Mouse (Mus musculus): ENCODE measurements around the gene Zyg11b. TPM values are rescaled to one million over a fixed set of nuclear protein-coding genes. Genes with fewer than 3 reads are reported as not detected.
A peak's percentile ranks its signal among the peaks of the same experiment; 100 is the strongest.

The Zyg11b gene
- polyA plus RNA-seq (2014; fragmentation: Nextera tagmentation; extraction: Ambion mirVana), result 24.2 and 31.1 TPM in 2 replicates

- peak within 1 kb of the TSS; percentile 95 for H3K9ac ChIP-seq (ENCODE audit: low read length)
- H3K4me2 ChIP-seq (ENCODE audit: low read length), result peak within 1 kb of the TSS; percentile 53
- WGBS, result 1% methylated on average over 37 of the region's 58 CpGs
- no peaks in the 10 kb centered on the region for H3K27me3 ChIP-seq (replicated peaks; ENCODE audit: control insufficient read depth, insufficient read depth, low read length)
- peak within 1 kb of the TSS; percentile 85 for H3K27ac ChIP-seq (ENCODE audit: low read depth, low read length)
- H3K4me1 ChIP-seq (ENCODE audit: control insufficient read depth, insufficient read depth, low read length), result peaks cover 12% of the 10 kb centered on the region
- H3K4me3 ChIP-seq (ENCODE audit: low read depth, low read length), result peak within 1 kb of the TSS; percentile 91
- peak; percentile 97 for ATAC-seq
- 0 out of 2 replicates have a peak, but pooled peaks cover 4% of the 10 kb centered on the region for H3K9me3 ChIP-seq (replicated peaks; ENCODE audit: control insufficient read depth, low read length)
- peak; percentile 96 for DNase-seq (ENCODE audit: low spot score)
- no peaks in the 10 kb centered on the region for H3K36me3 ChIP-seq (ENCODE audit: control insufficient read depth, insufficient read depth, low read length)
Observed at GRCm38 (mm10) chr4:108300670-108301373, at the start of gene Zyg11b. Gene Zyg11b (minus strand): TSS chr4:108301096.

GRCm38 (mm10) chr4:108349836-108350547, 49.1 kb upstream of the Zyg11b start:
- H3K9ac ChIP-seq (ENCODE audit: low read length), result no peak overlapping the region
- H3K4me1 ChIP-seq (ENCODE audit: control insufficient read depth, insufficient read depth, low read length), result peaks cover 13% of the 10 kb centered on the region
- H3K4me3 ChIP-seq (ENCODE audit: low read depth, low read length), result no peak overlapping the region
- DNase-seq (ENCODE audit: low spot score) (no peak), ATAC-seq (no peak)
- H3K9me3 ChIP-seq (replicated peaks; ENCODE audit: control insufficient read depth, low read length), result no peaks in the 10 kb centered on the region
- H3K27me3 ChIP-seq (replicated peaks; ENCODE audit: control insufficient read depth, insufficient read depth, low read length), result no peaks in the 10 kb centered on the region
- no peak overlapping the region for H3K27ac ChIP-seq (ENCODE audit: low read depth, low read length)
- no peak overlapping the region for H3K4me2 ChIP-seq (ENCODE audit: low read length)
- H3K36me3 ChIP-seq (ENCODE audit: control insufficient read depth, insufficient read depth, low read length), result no peaks in the 10 kb centered on the region
- 45% methylated on average over 8 of the region's 8 CpGs for WGBS

GRCm38 (mm10) chr4:108349064-108349463, 48.2 kb upstream of the Zyg11b start:
- Histone ChIP-seq H3K9me3 (replicated peaks; ENCODE audit: control insufficient read depth, low read length) (no peaks in the 10 kb centered on the region), H3K27me3 (replicated peaks; ENCODE audit: control insufficient read depth, insufficient read depth, low read length) (no peaks in the 10 kb centered on the region), H3K4me1 (ENCODE audit: control insufficient read depth, insufficient read depth, low read length) (peaks cover 17% of the 10 kb centered on the region), H3K9ac (ENCODE audit: low read length) (no peak overlapping the region), H3K4me2 (ENCODE audit: low read length) (no peak overlapping the region), H3K27ac (ENCODE audit: low read depth, low read length) (no peak overlapping the region), H3K36me3 (ENCODE audit: control insufficient read depth, insufficient read depth, low read length) (no peaks in the 10 kb centered on the region), H3K4me3 (ENCODE audit: low read depth, low read length) (no peak overlapping the region)
- no peak for ATAC-seq
- DNase-seq (ENCODE audit: low spot score), result no peak
- 90% methylated on average over 3 of the region's 3 CpGs for WGBS

GRCm38 (mm10) chr4:108348256-108348875, 47.5 kb upstream of the Zyg11b start:
- H3K27ac ChIP-seq (ENCODE audit: low read depth, low read length), result no peak overlapping the region
- H3K4me1 ChIP-seq (ENCODE audit: control insufficient read depth, insufficient read depth, low read length), result peaks cover 17% of the 10 kb centered on the region
- no peaks in the 10 kb centered on the region for H3K9me3 ChIP-seq (replicated peaks; ENCODE audit: control insufficient read depth, low read length)
- no peak overlapping the region for H3K4me2 ChIP-seq (ENCODE audit: low read length)
- H3K4me3 ChIP-seq (ENCODE audit: low read depth, low read length), result no peak overlapping the region
- H3K9ac ChIP-seq (ENCODE audit: low read length), result no peak overlapping the region
- DNase-seq (ENCODE audit: low spot score), result no peak
- no peak for ATAC-seq
- WGBS, result 82% methylated on average over 5 of the region's 5 CpGs
- no peaks in the 10 kb centered on the region for H3K27me3 ChIP-seq (replicated peaks; ENCODE audit: control insufficient read depth, insufficient read depth, low read length)
- no peaks in the 10 kb centered on the region for H3K36me3 ChIP-seq (ENCODE audit: control insufficient read depth, insufficient read depth, low read length)

GRCm38 (mm10) chr4:108347111-108347510, 46.2 kb upstream of the Zyg11b start:
- Histone ChIP-seq H3K9me3 (replicated peaks; ENCODE audit: control insufficient read depth, low read length) (no peaks in the 10 kb centered on the region), H3K27ac (ENCODE audit: low read depth, low read length) (no peak overlapping the region), H3K4me3 (ENCODE audit: low read depth, low read length) (no peak overlapping the region), H3K9ac (ENCODE audit: low read length) (no peak overlapping the region), H3K4me2 (ENCODE audit: low read length) (no peak overlapping the region), H3K4me1 (ENCODE audit: control insufficient read depth, insufficient read depth, low read length) (peaks cover 17% of the 10 kb centered on the region), H3K27me3 (replicated peaks; ENCODE audit: control insufficient read depth, insufficient read depth, low read length) (no peaks in the 10 kb centered on the region), H3K36me3 (ENCODE audit: control insufficient read depth, insufficient read depth, low read length) (no peaks in the 10 kb centered on the region)
- 93% methylated on average over 5 of the region's 5 CpGs for WGBS
- ATAC-seq, result no peak
- no peak for DNase-seq (ENCODE audit: low spot score)

GRCm38 (mm10) chr4:108345826-108346225, 44.9 kb upstream of the Zyg11b start:
- 20% methylated on average over 5 of the region's 5 CpGs for WGBS
- no peak for ATAC-seq
- Histone ChIP-seq H3K4me1 (ENCODE audit: control insufficient read depth, insufficient read depth, low read length) (peaks cover 10% of the 10 kb centered on the region), H3K27me3 (replicated peaks; ENCODE audit: control insufficient read depth, insufficient read depth, low read length) (no peaks in the 10 kb centered on the region), H3K36me3 (ENCODE audit: control insufficient read depth, insufficient read depth, low read length) (no peaks in the 10 kb centered on the region), H3K9ac (ENCODE audit: low read length) (no peak overlapping the region), H3K27ac (ENCODE audit: low read depth, low read length) (no peak overlapping the region), H3K9me3 (replicated peaks; ENCODE audit: control insufficient read depth, low read length) (no peaks in the 10 kb centered on the region), H3K4me3 (ENCODE audit: low read depth, low read length) (no peak overlapping the region), H3K4me2 (ENCODE audit: low read length) (no peak overlapping the region)
- no peak for DNase-seq (ENCODE audit: low spot score)

- Histone ChIP-seq H3K36me3 (ENCODE audit: control insufficient read depth, insufficient read depth, low read length) (0 out of 2 replicates have a peak, but pooled peaks cover 5% of the 10 kb centered on the region), H3K4me3 (ENCODE audit: low read depth, low read length) (no peak overlapping the region), H3K27ac (ENCODE audit: low read depth, low read length) (0 out of 2 replicates have a peak overlapping the region, but pooled peaks have one; percentile 9), H3K9me3 (replicated peaks; ENCODE audit: control insufficient read depth, low read length) (no peaks in the 10 kb centered on the region), H3K9ac (ENCODE audit: low read length) (0 out of 2 replicates have a peak overlapping the region, but pooled peaks have one; percentile 21), H3K4me2 (ENCODE audit: low read length) (no peak overlapping the region), H3K27me3 (replicated peaks; ENCODE audit: control insufficient read depth, insufficient read depth, low read length) (no peaks in the 10 kb centered on the region), H3K4me1 (ENCODE audit: control insufficient read depth, insufficient read depth, low read length) (peaks cover 3% of the 10 kb centered on the region; the same call in 1 of the 2 replicates)
- 6% methylated on average over 7 of the region's 7 CpGs for WGBS
- ATAC-seq, result no peak
- DNase-seq (ENCODE audit: low spot score), result no peak
Observed at GRCm38 (mm10) chr4:108344631-108345083, 43.8 kb upstream of the Zyg11b start.

GRCm38 (mm10) chr4:108339277-108339690, 38.4 kb upstream of the Zyg11b start:
- ATAC-seq (peak; percentile 85), DNase-seq (ENCODE audit: low spot score) (peak; percentile 91)
- no peak overlapping the region for H3K4me2 ChIP-seq (ENCODE audit: low read length)
- H3K9me3 ChIP-seq (replicated peaks; ENCODE audit: control insufficient read depth, low read length), result no peaks in the 10 kb centered on the region
- H3K27ac ChIP-seq (ENCODE audit: low read depth, low read length), result no peak overlapping the region
- H3K36me3 ChIP-seq (ENCODE audit: control insufficient read depth, insufficient read depth, low read length), result peaks cover 31% of the 10 kb centered on the region
- no peak overlapping the region for H3K9ac ChIP-seq (ENCODE audit: low read length)
- WGBS, result 23% methylated on average over 4 of the region's 4 CpGs
- H3K4me1 ChIP-seq (ENCODE audit: control insufficient read depth, insufficient read depth, low read length), result no peaks in the 10 kb centered on the region
- no peak overlapping the region for H3K4me3 ChIP-seq (ENCODE audit: low read depth, low read length)
- H3K27me3 ChIP-seq (replicated peaks; ENCODE audit: control insufficient read depth, insufficient read depth, low read length), result no peaks in the 10 kb centered on the region

Data from forebrain, embryonic 14.5 days (tissue).